Mouse (Mus musculus): ENCODE data around the gene Spint2. TPM values are rescaled to one million over a fixed set of nuclear protein-coding genes. Genes with fewer than 3 reads are reported as not detected.
A peak's percentile ranks its signal among the peaks of the same experiment; 100 is the strongest.

Spint2 gene
- polyA plus RNA-seq, 1 experiment from 2014 or later: 446 TPM

DNA sequence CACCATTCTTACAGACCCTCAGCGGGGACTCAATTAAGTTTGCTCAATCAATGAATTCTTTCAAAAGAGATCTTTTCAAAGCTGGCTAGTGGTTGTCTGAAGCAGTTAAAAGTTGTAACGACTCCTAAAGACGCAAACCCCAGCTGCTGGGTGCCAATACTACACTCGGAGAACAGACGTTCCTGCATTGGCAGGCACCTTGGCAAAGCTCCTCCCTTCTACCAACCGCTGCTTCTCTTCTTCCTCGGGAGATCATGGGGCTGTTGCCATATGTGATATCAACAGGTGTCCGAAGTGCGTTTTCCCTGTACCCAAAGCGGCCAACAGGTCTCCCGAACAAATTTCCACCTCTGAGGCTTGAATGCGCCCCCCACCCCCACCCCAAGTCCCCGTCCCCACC, 911 bp downstream of the Spint2 start:
- DNase-seq (ENCODE audit: low read depth, low spot score) (no peak), ATAC-seq (no peak)
- no peak for TF ChIP-seq CTCF (IDR thresholded peaks at IDR 0.05)
- H3K27me3 ChIP-seq: no peaks in the 10 kb centered on the region
- ChIA-PET POLR2A (interaction anchor here (1.0 to 4.3 kb wide), 4 partner anchors 8 to 37 kb away, joined by 5 to 49 read pairs (median 7); partner anchors contain the start of genes 2200002D01Rik and Ppp1r14a), CTCF (interaction anchor here (1.0 to 3.6 kb wide), 2 partner anchors 23 to 33 kb away, joined by 3 to 29 read pairs; partner anchors contain the start of gene 2200002D01Rik)
- in situ Hi-C loops (cut with MboI; ENCODE audit: low pct_unique_long_range_greater_than_20kb): loop anchor here (5.0 kb wide), 1 partner anchor 34 kb away; the partner anchor contains the start of gene 2200002D01Rik

DNA sequence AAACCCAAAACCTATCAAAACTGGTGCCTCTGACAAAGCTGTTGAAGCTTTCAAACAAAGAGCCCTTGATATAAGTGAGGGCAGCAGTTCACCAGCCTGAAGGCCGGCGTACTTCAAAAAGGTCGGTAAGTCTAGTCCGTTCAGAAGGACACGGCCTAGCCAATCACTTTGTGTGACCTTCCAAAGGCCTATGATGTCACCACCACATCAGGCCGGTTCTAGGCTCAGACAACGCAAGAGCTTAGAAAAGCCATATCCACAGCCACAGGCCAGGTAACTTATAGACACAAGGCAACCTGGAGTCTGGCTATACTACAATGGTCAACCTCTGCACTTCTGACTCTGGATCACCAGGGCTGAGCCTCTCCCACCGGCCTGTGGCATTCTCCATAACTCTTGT, 1.8 kb downstream of the Spint2 start:
- CTCF ChIA-PET: interaction anchor here (1.3 to 3.6 kb wide), 2 partner anchors 32 to 36 kb away, joined by 4 to 29 read pairs; partner anchors contain the start of gene 2200002D01Rik
- TF ChIP-seq CTCF (IDR thresholded peaks at IDR 0.05): no peak

DNA sequence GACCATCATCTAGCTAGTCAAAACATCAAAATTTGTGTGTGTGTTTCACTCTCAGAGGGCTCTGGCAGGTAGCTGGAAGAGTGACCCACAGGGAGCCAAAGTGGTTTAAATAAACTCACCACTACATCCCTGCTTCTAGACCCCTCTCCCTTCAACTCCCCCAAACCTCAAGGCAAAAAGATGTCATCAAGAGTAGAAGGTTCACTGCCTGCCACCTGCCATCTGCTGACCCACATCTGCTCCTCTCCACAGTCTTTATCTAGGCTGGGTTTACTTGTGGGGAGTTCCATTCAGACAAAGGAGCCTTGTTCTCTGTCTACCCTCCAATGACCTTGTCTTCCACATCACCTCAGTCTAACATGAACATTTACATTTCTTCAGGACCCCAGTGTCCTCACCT, 2.5 kb downstream of the Spint2 start:
- H3K27me3 ChIP-seq: no peaks in the 10 kb centered on the region
- in situ Hi-C loops (cut with MboI; ENCODE audit: low pct_unique_long_range_greater_than_20kb): no loop called here
- no peak for TF ChIP-seq CTCF (IDR thresholded peaks at IDR 0.05)
- ATAC-seq: no peak
- ChIA-PET POLR2A (interaction anchor here (1.5 to 4.3 kb wide), 2 partner anchors 10 to 31 kb away, joined by 9 to 49 read pairs; partner anchors contain the start of genes 2200002D01Rik and Ppp1r14a), CTCF (interaction anchor here (1.3 to 3.6 kb wide), 2 partner anchors 31 to 35 kb away, joined by 4 to 29 read pairs; partner anchors contain the start of gene 2200002D01Rik)
- DNase-seq (ENCODE audit: low read depth, low spot score): no peak

More for the DNA sequence above, 1.8 kb downstream of the Spint2 start:
- no peak for DNase-seq (ENCODE audit: low read depth, low spot score)
- no peak for ATAC-seq
- H3K27me3 ChIP-seq: no peaks in the 10 kb centered on the region
- in situ Hi-C loops (cut with MboI; ENCODE audit: low pct_unique_long_range_greater_than_20kb): loop anchor here (5.0 kb wide), 1 partner anchor 33 kb away; the partner anchor contains the start of gene 2200002D01Rik
- POLR2A ChIA-PET: interaction anchor here (0.7 to 4.3 kb wide), 4 partner anchors 9 to 389 kb away, joined by 3 to 49 read pairs (median 7); partner anchors contain the start of genes 2200002D01Rik and Ppp1r14a

DNA sequence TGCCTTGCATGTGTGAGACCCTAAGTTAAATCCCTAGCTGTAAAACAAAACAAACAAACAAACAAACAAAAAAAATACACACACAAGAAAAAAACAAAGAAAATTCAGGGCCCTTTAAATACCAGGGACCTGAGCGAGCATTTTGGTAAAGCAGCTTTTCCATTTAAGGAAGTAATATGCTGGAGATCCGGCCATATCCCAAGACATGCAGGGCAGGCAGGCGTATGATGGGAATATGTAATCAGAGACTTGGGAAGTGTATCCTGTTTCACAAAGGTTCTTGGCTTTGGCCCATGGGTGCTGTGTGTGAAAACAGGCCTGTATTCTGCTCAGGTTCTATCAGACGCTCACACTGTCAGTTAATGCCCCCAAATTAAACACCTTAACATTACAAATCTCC, 4.2 kb downstream of the Spint2 start:
- CTCF ChIA-PET: interaction anchor here (1.0 to 1.7 kb wide), 6 partner anchors 12 to 151 kb away, joined by 3 to 6 read pairs (median 4); no protein-coding TSS in a partner anchor
- no peaks in the 10 kb centered on the region for H3K27me3 ChIP-seq
- POLR2A ChIA-PET: interaction anchor here (0.7 to 2.5 kb wide), 4 partner anchors 10 to 120 kb away, joined by 3 to 14 read pairs (median 4); partner anchors contain the start of gene 2200002D01Rik
- DNase-seq (ENCODE audit: low read depth, low spot score) (no peak), ATAC-seq (no peak)
- TF ChIP-seq CTCF (IDR thresholded peaks at IDR 0.05): no peak
- in situ Hi-C loops (cut with MboI; ENCODE audit: low pct_unique_long_range_greater_than_20kb): no loop called here

DNA sequence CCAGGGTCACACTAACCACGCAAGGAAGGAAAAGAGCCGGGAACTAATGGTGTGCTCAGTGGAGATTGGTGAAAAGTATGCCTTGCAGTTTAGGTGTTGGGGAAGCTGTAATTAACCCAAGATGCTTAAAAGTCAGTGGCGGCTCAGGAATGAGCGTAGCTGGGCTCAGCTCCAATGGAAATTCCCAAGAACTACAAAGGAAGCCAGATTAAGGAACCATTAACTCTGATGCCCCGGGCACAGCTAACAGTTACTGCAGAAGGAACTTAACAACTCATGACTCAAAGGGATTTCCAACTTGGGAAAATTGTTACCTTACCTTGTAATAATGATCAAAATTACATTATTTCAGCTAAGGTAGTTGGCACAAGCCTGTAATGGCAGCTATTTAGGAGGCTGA, 5.0 kb downstream of the Spint2 start:
- no peak for TF ChIP-seq CTCF (IDR thresholded peaks at IDR 0.05)
- H3K27me3 ChIP-seq: no peaks in the 10 kb centered on the region
- ChIA-PET POLR2A (interaction anchor here (1.0 to 2.5 kb wide), 2 partner anchors 9 to 29 kb away, joined by 3 to 14 read pairs; partner anchors contain the start of gene 2200002D01Rik), CTCF (interaction anchor here (1.0 to 1.7 kb wide), 7 partner anchors 11 to 150 kb away, joined by 3 to 6 read pairs (median 4); no protein-coding TSS in a partner anchor)
- DNase-seq (ENCODE audit: low read depth, low spot score): peak; percentile 84
- ATAC-seq: peak; percentile 87
- in situ Hi-C loops (cut with MboI; ENCODE audit: low pct_unique_long_range_greater_than_20kb): no loop called here

DNA sequence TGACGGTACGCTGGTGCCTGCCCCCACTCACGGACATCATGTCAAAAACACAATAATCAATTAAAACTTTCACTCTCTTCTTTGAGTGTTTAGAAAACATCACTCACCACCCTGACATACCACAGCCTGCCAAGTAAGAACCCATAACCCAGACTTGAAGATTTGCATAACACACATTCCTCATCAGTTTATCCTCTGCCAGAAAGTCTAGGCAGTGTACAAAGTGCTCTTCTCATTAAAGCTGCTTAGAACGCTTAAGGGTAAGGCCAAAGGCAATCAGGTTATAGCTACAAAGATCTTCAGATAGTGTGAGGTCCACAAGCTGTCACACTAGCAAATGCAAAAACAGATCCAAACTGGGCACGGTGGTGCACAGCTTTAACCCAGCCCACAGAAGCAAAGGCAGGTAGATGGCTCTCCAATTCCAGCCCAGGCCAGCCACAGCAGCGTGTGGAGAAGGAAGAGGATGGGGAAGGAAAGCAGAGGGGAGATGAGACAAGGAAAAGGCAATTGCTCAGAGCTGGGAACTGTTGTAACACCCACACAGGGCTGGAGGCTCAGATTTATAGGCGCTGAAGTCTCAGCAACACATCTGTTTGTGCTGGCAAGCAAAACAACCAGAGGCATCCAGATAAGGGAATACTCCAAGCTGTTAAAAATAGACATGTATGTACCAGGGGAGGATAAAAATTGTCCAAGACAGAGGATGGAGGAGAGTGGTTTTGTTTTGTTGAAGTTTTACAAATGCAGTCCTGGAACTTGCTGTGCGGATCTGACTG, 9.8 kb downstream of the Spint2 start:
- no peaks in the 10 kb centered on the region for H3K27me3 ChIP-seq
- POLR2A ChIA-PET: interaction anchor here (1.2 to 2.2 kb wide), 3 partner anchors 23 to 28 kb away, joined by 3 to 8 read pairs (median 4); partner anchors contain the start of gene 2200002D01Rik
- in situ Hi-C loops (cut with MboI; ENCODE audit: low pct_unique_long_range_greater_than_20kb): no loop called here
- CTCF ChIA-PET: interaction anchor here (1.1 to 3.3 kb wide), 3 partner anchors 10 to 24 kb away, joined by 3 to 18 read pairs (median 4); partner anchors contain the start of genes 2200002D01Rik and Spint2
- no peak for TF ChIP-seq CTCF (IDR thresholded peaks at IDR 0.05)
- no peak for DNase-seq (ENCODE audit: low read depth, low spot score)
- ATAC-seq: no peak

DNA sequence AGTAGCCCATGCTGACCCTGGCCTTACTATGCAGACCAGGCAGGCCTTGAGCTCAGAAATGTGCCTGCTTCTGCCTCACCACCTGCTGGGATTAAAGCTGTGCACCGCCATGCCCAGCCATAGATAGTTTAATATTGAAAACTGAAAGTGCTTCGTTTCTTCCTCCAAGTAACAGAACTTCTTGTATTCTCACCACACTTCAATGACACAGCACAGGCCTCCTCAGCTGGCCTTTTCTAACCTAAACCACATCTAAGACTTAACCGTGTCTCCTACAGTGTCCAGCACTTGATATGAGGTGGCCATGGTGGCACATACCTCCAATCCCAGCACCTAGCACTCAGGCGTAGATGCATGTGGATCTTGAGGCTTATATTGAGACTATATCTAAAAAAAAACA, 11.3 kb downstream of the Spint2 start:
- CTCF ChIA-PET: interaction anchor here (0.7 to 3.5 kb wide), 2 partner anchors 11 to 23 kb away, joined by 3 to 13 read pairs; partner anchors contain the start of gene 2200002D01Rik
- no peak for DNase-seq (ENCODE audit: low read depth, low spot score)
- no peak for TF ChIP-seq CTCF (IDR thresholded peaks at IDR 0.05)
- in situ Hi-C loops (cut with MboI; ENCODE audit: low pct_unique_long_range_greater_than_20kb): no loop called here
- ATAC-seq: no peak
- no peaks in the 10 kb centered on the region for H3K27me3 ChIP-seq
- POLR2A ChIA-PET: interaction anchor here (2.2 kb wide), 1 partner anchor 24 kb away, joined by 8 read pairs; no protein-coding TSS in a partner anchor

DNA sequence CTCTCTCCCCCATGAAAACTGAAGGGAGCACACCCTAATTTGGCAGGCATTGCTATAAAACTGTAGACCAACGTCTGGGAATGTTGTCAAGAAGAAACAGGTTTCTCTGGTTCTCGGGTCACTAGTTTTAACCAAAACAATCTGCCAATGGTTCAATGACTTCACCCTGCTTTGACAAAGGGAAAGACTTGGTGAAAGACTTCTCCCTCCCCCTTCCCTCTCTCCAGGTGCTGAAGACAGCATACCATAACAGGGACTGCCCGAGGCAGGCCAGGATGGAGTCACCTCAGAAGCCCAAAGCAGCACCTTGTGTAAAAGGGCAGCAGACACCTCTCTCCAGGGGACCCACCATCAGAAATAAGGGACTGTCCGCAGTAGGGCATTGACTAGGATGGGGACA, 14.8 kb downstream of the Spint2 start:
- no peaks in the 10 kb centered on the region for H3K27me3 ChIP-seq
- in situ Hi-C loops (cut with MboI; ENCODE audit: low pct_unique_long_range_greater_than_20kb): no loop called here
- ATAC-seq: no peak
- POLR2A ChIA-PET: interaction anchor here (1.3 kb wide), 1 partner anchor 10 kb away, joined by 3 read pairs; no protein-coding TSS in a partner anchor
- CTCF ChIA-PET: no interaction called here
- TF ChIP-seq CTCF (IDR thresholded peaks at IDR 0.05): no peak
- DNase-seq (ENCODE audit: low read depth, low spot score): no peak

DNA sequence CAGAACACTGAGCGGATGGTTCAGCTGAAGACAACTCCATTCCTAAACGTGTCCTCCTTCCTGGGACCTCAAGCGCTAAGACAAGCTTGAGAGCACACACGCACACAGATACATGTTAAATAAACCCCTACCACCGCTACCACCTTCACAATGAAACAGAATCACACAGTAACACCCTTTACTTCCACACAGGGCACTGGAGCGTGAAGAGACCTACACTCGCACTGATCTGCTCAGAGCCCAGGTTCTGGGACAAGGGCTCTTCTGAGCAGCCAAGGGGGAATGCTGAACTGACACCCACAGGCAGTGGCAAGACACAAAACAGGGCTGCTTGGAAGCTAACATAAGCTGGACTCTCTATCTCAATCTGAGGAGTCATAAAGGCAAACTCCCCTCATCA, 16.1 kb downstream of the Spint2 start:
- ATAC-seq (no peak), DNase-seq (ENCODE audit: low read depth, low spot score) (no peak)
- POLR2A ChIA-PET: no interaction called here
- in situ Hi-C loops (cut with MboI; ENCODE audit: low pct_unique_long_range_greater_than_20kb): no loop called here
- H3K27me3 ChIP-seq: no peaks in the 10 kb centered on the region
- no peak for TF ChIP-seq CTCF (IDR thresholded peaks at IDR 0.05)
- CTCF ChIA-PET: interaction anchor here (1.1 to 1.5 kb wide), 2 partner anchors 12 to 21 kb away, joined by 3 to 6 read pairs; no protein-coding TSS in a partner anchor

DNA sequence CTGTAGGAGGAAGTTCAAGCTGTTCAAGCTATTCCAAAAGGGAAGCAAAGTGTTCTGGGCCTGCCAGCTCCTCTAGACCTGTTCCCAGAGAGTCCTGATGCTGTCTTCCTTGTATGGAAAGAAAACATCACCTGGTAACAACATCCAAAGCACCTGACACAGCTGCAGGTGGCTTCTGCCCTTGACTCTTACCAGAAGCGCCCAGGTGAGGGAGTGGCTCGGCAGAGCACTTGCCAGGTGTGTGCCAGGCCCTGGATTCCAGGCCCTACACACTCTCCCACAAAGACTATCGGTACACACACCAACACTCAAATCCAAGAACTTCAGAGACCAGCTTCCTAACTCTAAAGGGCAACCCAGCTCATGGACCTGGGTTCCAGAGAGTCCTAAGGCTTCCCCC, 17.9 kb downstream of the Spint2 start:
- in situ Hi-C loops (cut with MboI; ENCODE audit: low pct_unique_long_range_greater_than_20kb): no loop called here
- CTCF ChIA-PET: interaction anchor here (1.9 kb wide), 1 partner anchor 15 kb away, joined by 10 read pairs; the partner anchor contains the start of gene 2200002D01Rik

More for the DNA sequence above, 17.9 kb downstream of the Spint2 start:
- POLR2A ChIA-PET: interaction anchor here (0.6 kb wide), 1 partner anchor 18 kb away, joined by 4 read pairs; no protein-coding TSS in a partner anchor
- DNase-seq (ENCODE audit: low read depth, low spot score): no peak
- ATAC-seq: no peak
- no peaks in the 10 kb centered on the region for H3K27me3 ChIP-seq
- TF ChIP-seq CTCF (IDR thresholded peaks at IDR 0.05): no peak

Measured in Patski (cell line).